Mouse (Mus musculus): ENCODE measurements around the gene Ciita.

Gene Ciita

DNA sequence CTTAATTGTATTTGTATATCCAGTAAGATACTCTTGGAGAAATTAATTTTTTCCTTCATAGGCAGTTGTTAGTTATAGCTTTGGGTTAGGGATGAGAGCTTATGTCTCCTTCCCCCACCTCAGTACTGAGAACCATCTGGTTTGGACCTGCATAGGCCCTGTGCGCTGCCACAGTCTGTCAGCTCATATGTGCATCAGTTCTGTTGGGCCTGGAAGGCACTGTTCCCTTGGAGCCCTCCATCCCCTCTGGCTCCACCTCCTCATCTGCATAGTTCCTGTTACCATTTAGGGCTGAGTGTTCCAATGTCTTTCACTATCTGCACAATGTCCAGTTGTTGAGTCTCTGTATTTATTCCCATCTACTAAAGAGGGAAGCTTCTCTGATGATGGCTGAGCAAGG, 11.7 kb upstream of the Ciita start:
- no peak for DNase-seq (ENCODE audit: inconsistent age in 2 of 2, low spot score in 1 of 2)

DNA sequence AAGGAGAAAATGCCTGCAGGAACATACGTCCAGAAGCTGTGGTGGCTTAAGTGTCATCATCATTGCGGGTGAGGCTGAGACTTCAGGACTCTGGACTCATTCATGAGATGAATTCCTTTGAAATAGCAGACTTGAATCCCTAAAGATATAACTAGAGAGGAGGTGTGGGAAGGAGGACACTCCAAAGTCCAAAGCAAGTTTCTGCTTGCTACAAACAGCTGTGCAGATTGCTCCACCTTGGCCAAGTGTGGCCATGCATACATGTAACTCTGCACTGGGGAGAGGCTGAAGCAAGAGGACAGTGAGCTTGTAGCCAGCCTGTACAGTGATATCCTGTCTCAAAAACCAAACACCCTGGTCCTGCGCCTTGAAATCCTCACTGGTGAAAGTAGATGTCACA, 7.9 kb upstream of the Ciita start:
- no peak for DNase-seq (ENCODE audit: inconsistent age in 2 of 2, low spot score in 1 of 2)

GRCm38 (mm10) chr16:10474956-10475355, 4.9 kb upstream of the Ciita start:
- no peak for DNase-seq (ENCODE audit: inconsistent age in 2 of 2, low spot score in 1 of 2)

DNA sequence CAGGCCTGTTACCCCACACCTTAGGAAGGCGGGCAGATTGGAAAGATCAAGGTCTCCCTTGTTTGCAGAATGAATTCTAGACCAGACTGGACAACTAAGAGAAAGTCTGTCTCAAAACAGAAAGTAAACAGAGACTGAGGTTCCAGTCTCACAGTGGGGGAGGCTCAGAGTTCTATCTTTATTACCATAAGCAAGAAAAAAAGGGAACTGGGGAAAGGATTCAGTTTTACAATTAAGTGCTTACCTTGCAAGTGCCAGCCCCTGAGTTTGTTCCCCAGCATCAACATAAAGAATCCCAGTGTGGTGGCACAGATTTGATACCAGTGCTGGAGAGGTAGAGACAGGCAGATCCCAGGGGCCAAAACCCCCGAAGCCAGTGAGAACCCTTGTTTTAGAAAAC, 3.9 kb upstream of the Ciita start:
- DNase-seq (ENCODE audit: inconsistent age in 2 of 2, low spot score in 1 of 2) = no peak

DNA sequence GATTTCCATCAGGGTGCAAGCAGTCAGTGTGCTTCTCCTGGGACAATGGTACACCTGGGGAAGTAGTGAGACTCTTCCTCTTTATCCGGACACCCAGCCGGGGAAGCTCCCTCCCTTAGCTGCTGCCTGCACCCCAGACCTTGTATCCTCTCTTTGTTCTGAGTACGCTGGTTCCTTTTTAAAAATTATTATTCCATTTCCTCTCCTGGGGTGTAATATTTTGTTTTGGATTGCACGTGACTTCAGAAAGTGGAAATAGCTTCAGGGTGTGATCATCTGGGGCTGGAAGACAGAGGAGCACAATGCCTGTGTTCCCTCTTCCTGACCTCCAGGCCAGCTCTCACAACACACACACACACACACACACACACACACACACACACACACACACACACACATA, 2.5 kb downstream of the Ciita start:
- peak; percentile 22 to 50 for DNase-seq (ENCODE audit: inconsistent age in 2 of 2, low spot score in 1 of 2)

GRCm38 (mm10) chr16:10486993-10487392, 7.1 kb downstream of the Ciita start:
- DNase-seq (ENCODE audit: inconsistent age in 2 of 2, low spot score in 1 of 2) = no peak

DNA sequence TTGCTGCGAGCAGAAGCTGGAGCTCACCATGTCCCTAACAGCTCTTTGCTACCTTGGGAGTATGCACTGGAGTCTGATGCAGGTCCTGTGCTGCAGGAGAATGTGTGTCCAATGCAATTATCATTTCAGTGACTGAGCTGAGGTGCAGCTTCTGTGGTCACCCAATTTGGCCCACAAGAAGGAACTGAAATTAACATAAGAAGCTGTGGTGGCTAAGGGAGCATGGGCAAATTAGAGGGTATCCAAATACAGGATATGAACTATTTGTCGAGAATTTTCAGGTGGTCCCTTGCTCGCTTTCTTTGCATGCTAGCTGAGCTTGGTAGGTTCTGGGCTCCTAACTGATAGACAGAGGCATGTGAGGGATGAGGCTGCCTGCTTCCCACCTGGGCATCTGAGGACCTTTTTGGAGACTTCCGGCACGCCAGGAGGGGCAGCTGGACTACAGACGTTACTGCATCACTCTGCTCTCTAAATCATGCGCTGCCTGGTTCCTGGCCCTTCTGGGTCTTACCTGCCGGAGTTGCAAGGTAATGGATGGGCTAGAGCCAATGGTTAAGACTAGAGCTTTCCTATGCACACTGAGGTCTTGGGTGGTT, 8.1 kb downstream of the Ciita start:
- DNase-seq (ENCODE audit: inconsistent age in 2 of 2, low spot score in 1 of 2) = no peak

- DNase-seq (ENCODE audit: inconsistent age in 2 of 2, low spot score in 1 of 2) = no peak
These were observed 9.1 kb downstream of the Ciita start for GRCm38 (mm10) chr16:10488769-10489481.

GRCm38 (mm10) chr16:10489483-10489882, 9.6 kb downstream of the Ciita start:
- peak in 1 of 2 experiments; percentile 39 for DNase-seq (ENCODE audit: inconsistent age in 2 of 2, low spot score in 1 of 2)

GRCm38 (mm10) chr16:10489904-10490457, 10.1 kb downstream of the Ciita start:
- DNase-seq (ENCODE audit: inconsistent age in 2 of 2, low spot score in 1 of 2) = no peak

DNA sequence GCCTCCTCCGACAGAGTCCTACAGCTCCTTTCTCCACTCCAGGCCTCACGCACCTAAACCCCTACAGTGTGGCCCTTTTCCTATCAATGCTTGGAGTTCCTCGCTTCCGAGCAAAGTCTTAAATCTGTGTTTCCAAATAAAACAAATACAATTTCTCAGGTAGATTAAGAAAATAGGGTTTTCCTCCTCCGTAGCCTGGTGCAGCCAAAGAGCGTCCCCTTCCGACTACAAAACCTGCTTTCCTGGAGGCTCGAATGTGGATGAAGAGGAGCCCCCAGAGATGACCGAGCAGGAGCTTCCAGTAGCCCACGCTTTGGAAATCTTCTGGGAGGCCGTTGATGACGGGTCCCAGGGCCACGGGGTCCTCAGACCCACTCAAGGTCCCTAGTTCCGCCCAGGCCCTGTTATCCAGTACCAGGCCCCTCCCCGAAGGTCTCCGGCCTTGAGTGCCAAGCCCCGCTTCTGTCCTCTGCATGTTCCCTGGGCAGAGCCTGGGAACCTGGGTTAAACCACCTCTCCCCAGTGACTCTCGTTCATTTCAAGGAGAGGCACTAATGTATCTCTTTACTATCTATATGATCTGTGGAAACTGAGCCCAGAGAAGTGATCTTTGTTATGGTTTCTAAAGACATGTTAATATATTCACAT, 10.8 kb downstream of the Ciita start:
- DNase-seq (ENCODE audit: inconsistent age in 2 of 2, low spot score in 1 of 2) = no peak

DNA sequence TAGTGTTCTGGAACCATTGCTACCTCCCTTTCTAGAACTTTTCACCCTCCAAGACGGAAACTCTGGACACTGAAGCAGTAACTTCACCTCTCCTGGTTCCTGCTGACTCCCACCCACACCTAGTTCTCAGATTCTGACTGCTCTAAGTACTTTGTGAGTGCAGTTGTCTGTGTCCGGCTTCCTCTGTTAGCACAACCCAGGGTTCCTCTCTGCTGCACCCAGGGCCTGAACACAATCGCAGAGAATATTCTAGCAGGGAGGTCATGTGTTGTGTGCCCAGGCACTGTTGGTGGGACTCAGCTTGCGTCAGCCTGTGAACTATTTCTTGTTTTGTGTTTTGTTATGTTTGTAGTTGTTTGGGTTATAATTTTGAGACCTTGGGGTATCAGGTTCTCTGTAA, 11.9 kb downstream of the Ciita start:
- no peak for DNase-seq (ENCODE audit: inconsistent age in 2 of 2, low spot score in 1 of 2)

- no peak for DNase-seq (ENCODE audit: inconsistent age in 2 of 2, low spot score in 1 of 2)
These were observed 12.7 kb downstream of the Ciita start for GRCm38 (mm10) chr16:10492587-10492986.

- no peak for DNase-seq (ENCODE audit: inconsistent age in 2 of 2, low spot score in 1 of 2)
These were observed 16.0 kb downstream of the Ciita start for GRCm38 (mm10) chr16:10495824-10496298.

- peak in 1 of 2 experiments; percentile 49 for DNase-seq (ENCODE audit: inconsistent age in 2 of 2, low spot score in 1 of 2)
These were observed 18.3 kb downstream of the Ciita start for GRCm38 (mm10) chr16:10498096-10498602.

DNA sequence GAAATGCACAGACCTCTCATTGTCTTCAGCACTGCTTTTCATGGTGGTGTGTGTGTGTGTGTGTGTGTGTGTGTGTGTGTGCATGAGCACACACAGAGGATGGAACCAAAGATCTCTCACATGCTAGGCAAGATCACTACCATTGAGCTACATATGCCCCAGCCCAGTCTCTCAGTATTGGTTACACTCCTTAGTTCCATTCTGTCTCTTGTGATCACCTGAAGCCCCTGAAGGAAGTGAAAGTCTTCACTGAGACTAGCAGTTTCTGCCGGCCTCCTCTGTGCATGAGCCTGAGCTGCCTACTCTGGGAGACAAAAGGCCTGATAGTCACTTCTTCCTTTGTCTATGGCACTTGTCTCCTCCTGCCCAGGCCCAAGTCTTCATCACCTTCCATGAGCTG, 19.3 kb downstream of the Ciita start:
- DNase-seq (ENCODE audit: inconsistent age in 2 of 2, low spot score in 1 of 2) = no peak

GRCm38 (mm10) chr16:10501865-10502264, 22.0 kb downstream of the Ciita start:
- peak; percentile 21 to 70 for DNase-seq (ENCODE audit: inconsistent age in 2 of 2, low spot score in 1 of 2)

DNA sequence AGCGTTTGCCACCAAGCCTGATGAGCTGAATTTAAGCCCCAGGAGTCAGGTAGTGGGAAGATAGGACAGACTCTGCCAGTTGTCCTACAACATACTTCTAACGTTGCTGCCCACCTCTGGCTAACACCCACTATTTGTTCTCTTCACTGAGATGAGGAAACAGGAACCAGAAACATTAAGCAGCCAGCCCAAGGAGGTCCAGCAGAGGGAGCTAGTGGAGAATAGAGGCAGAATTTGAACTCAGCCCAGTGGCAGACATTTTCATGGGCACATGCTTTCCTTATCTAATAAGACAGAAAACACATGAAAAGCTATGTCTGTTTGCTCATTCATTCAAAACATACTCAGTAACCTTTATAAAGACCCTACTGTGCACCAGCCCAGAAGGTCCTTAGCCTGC, 23.2 kb downstream of the Ciita start:
- DNase-seq (ENCODE audit: inconsistent age in 2 of 2, low spot score in 1 of 2) = no peak

- no peak for DNase-seq (ENCODE audit: inconsistent age in 2 of 2, low spot score in 1 of 2)
These were observed 27.6 kb downstream of the Ciita start for GRCm38 (mm10) chr16:10507445-10507844.

- DNase-seq (ENCODE audit: inconsistent age in 2 of 2, low spot score in 1 of 2) = no peak
These were observed 28.8 kb downstream of the Ciita start for GRCm38 (mm10) chr16:10508691-10509090.

DNA sequence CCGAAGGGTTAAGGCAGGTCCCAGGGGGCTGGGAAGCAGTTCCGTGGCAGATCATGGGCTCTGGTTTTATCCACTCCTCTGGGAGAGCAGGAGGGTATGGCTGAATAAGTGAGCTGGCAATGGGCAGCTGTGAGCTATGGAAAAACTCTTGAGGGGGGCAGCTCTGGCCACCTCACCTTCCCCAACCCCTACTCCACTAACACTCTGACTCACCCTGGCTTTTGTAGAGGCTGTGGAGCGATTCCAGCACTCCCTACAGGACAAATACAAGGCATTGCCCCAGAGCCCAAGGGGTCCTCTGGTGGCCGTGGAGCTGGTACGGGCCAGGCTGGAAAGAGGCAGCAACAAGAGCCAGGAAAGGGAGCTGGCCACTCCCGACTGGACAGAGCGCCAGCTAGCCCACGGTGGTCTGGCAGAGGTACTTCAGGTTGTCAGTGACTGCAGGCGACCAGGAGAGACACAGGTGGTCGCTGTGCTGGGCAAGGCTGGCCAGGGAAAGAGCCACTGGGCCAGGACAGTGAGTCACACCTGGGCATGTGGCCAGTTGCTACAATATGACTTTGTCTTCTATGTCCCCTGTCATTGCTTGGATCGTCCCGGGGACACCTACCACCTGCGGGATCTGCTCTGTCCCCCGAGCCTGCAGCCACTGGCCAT, 30.7 kb downstream of the Ciita start:
- peak in 1 of 2 experiments; percentile 53 for DNase-seq (ENCODE audit: inconsistent age in 2 of 2, low spot score in 1 of 2)
